Mouse (Mus musculus) spleen, adult 18-20 months (tissue): ENCODE data around the gene Crtac1.

Experiments used
- DNase-seq, 2 experiments: peaks; one replicate each; pipeline ENCODE4 v3.0.0; 2022; ENCODE audit warnings: mixed read lengths in 2 of 2

The Crtac1 gene

DNA sequence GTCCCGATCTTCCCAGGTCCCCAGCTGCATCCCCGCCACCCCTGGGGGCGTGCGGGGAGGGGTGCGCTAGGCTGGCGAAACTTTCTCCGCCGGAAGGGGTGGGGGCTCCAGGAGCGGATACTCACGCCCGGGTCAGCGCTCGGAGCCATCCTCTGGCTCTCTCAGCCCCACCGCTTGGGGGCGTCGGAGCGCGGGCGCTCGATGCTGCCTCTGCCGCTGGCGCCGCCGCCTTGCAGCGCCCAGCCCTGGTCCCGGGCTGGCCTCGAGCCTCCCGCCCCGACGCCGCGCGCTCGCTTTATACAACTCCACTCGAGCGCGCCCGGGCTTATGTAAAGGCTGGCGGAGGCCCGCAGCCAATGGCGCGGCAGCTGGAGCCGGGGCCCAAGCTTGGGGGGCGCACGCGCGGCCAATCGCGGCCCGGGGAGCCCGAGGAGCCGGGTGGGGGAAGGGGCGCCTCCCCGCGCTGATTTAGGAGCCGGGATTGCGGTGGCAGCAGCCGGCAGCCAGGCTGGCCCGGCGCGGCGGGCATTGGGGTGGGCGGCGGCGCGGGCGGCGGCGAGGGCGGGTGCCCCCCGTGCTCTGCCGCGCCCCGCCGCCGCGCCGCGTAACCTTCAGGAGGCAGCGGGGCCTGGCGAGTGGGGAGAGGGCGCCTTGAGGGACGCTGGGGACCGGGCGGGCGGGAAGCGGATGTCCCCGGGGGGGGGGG lies at the start of gene Crtac1:
Gene Crtac1 (minus strand): TSS at position 299 of the 706 bp plus-strand sequence.
- DNase-seq: no peak

DNA sequence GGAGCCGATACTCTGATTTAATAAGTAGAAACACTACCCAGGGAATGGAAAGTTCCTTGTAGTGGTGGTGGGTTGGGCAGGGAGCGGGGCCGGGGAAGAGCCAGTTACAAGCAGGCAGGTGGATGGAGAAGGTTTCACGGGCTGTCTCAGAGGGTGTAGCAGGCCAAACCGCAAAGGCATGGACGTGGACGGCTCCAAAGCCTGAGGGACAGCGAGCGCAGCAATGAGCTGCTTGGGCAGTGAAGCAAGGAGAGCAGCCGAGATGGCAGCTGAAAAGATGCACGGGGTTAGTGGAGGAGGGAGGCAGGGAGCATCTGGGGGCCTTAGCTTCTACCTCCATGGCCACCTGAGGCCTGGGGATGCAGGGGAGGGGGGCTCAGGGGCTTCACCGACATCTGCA lies 46.7 kb upstream of the Crtac1 start:
- DNase-seq: no peak

DNA sequence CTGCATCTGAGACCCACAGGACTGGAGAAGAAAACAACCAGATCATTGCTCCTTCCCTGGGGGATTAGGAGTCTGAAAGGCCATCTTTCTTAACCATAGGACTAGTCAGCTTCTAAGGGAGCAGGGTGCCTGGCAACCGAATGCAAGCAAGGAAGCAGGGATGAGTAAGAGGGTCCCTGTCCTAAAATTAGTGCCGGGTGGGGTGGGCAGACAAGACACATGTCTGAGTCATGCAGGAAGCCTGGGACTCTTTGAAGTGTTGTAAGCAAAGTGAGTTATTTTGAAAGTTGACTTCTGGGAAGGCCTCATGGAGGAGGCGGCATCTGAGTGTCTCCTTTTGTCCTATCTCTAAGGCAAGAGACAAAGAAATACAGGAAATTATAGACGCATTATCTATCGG lies 46.2 kb upstream of the Crtac1 start:
- DNase-seq: no peak

DNA sequence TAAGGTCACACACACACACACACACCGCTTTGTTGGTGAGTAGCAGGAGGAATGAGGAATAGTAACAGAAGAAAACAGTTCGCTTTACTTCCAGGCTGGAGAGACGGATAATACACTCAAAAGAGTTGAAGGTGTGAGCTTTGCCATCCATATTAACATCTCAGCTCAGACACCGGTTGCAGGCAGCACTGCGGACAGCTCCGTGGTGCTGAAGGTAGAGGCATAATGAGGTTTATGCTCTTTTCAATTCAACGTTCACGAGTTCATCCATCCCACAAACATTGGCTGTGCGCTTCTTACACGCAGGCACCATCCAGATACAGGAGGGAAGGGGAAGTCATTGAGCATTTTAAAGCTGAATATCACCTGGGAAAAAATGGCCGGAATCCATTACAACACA lies 41.2 kb upstream of the Crtac1 start:
- no peak for DNase-seq

DNA sequence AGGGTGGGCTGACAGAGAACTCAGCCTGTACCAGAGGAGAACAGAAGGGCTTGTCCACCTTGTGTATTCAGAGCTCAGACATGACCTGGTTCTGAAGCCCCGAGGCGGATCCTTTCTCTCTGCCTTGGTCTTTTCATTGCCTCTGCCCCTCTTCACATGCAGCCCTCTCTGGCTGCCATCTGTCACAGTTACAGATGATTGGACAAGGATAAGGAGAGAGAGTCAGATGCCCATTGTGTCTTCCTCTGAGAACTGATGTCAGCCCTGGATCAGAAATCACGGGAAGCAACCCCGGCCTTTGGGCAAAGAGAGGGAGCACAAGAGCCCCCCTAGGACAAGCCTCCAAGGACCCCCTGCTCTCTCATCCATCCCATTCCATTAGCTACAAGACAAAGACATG lies 40.0 kb upstream of the Crtac1 start:
- no peak for DNase-seq

DNA sequence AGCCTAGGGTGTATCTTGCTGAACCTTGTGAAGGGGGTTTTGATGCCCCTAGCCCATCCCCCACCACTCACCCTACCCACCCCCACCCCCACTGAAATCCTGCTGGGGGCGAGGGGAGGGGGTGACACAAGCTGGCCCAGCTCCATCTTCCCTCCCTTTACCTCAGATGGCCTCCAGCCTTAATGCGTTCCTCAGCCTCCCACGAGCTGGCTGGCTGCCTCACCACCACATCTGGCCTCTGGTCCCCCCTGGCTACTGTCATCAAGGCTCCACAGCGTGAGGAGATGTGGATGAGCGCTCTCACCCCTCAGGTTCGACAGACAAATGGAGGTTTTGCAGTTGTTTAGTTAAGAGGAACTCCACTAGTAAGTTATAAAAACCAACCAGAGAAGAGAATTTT lies 30.3 kb upstream of the Crtac1 start:
- no peak for DNase-seq

DNA sequence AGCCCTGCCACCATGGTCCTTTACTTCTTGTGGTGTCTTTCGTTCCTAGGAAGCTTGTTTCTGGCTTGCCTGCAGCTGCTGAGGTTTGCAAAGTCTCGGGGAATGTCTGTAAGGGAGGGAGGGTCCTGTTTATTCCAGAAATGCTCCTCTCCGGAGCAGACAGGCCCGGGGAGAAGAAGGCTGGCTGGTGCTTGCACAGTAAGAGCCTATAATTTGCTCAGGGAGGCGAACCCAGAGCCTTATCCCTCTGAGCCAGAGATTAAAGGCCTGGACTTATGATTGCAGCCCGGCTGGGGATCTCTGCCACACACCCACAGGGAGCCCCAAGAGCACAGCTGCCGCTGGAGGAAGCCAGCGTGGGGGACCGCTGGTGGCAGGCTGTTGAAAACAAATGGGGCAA lies 29.8 kb upstream of the Crtac1 start:
- no peak for DNase-seq

DNA sequence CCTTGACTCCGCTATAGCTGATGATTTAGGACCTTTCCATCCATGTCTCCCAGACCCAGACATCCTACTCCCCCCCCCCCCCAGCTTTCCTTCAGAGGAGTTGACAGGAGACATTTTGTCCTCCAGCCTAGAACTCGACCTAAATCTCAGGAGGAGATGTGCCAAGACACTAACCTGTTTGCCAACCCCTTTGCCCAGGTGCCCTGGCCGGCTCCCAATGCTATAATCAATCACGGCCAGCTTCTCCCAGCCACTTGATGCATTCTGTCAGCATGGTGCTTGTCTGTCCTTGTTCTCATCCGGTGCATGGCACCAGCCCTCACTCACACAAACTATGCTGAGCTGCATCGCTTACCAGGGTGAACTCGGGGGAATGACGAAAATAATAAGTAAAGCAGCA lies 27.9 kb upstream of the Crtac1 start:
- DNase-seq: no peak

DNA sequence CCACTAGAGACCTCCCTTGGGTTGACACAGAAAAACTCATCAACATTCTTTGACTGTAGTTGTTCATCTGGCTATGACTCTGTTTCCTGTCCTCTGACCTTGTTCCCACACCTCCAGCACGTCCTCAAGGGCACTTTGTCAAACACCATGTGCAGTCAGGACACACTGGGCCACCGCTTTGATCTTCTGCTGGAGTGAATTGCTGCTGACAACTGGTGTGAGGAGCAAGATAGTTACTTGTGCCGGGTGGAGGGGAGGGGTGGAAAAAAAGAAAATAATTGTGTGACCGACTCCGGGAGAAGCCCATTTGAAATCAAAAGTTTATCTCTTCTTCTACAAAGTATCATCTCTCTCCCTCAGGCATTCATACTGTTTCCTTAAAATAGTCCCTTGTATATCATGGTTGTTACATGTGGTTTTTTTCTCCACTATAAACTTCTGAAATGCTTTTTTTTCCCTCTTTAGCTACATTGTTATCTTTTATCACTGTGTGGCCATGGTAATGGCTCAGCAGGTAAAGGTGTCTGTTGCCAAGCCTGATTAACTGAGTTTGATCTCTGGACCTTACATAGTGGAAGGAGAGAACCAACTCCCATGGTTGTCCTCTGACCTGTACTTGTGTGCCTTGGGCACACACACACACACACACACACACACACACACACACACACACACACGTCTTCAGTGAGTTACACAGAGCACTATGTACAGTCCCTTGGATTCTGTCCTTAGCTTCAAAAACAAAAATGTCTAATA lies 23.1 kb upstream of the Crtac1 start:
- no peak for DNase-seq

DNA sequence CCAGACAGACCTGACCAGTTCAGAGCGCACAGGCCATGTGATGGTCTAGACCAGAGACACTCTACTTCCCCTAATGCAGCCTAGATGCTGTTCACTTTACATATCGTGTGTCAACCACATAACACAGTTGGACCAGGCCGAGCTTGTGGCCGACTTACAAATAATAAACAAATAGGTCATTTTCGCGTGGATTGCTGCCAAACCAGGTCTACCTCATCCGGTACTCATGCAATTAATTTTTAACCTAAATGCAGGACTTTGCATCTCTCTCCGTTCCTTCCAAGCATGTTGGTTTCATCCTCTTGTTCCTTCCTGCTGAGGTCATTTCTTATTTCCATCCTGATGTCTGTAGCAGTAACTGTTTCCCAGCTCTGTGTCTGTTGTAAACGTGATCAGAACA lies 22.4 kb upstream of the Crtac1 start:
- DNase-seq: no peak

DNA sequence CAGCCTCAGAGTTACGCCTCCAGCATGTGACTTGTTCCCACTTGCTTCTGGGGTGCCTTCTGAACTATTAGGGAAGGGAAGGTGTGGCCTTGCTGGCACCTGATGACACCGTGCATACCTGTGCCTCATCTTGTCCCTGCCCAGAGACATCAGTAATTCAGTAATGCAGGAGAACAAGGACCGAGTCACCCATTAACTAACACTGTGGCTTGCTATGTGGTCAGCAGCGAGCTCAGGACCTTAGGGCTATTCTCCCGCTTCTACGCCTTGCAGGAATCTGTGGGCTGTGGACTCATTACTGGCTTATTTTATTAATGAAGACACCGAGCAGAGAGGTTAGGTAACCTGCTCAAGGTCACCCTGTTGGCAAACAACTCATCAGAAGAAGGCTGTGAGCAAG lies 21.0 kb upstream of the Crtac1 start:
- no peak for DNase-seq

DNA sequence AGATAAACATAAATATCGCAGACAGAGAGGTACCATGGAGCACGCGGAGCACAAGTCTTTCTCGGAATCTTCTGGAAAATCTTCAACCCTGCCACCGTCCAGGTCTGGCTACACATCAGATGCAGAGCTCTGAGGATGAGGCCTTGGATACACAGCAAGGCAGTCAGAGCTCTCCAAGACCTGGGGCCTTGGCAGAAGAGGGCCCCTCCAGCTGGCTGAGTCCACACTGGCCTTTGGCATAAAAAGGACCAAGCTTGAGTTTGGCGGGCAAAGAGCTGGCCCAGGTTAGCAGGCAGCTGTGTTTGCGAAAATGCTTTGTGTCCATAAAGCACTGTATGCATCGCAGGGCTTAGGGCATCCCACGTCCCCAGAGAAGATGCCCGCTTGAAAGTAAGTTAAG lies 17.0 kb upstream of the Crtac1 start:
- no peak for DNase-seq

DNA sequence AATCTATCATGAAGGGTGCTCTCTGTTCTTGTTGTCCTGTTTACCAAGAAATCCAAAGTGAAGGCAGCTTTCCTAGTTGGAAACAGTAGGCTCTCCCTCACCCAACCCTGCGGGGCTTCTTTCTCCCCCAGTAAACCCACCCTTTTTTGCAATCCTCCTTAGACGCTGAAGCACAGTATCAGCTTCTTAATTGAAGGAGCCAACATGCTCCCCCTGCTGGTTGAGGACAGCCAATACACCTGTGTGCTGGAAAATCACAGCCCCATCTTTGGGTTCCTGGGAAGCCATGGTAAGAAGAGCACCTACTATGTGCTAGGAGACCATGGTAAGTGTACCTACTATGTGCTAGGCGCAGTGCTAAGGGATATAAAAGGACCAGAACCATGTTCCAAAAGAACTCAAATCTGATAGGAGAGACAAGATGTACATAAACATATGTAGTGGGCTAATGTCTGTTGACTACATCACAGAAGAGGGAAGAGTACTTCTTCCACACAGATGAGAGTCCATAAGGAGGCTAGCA lies 12.4 kb upstream of the Crtac1 start:
- DNase-seq: peak in 1 of 2 experiments; percentile 17

DNA sequence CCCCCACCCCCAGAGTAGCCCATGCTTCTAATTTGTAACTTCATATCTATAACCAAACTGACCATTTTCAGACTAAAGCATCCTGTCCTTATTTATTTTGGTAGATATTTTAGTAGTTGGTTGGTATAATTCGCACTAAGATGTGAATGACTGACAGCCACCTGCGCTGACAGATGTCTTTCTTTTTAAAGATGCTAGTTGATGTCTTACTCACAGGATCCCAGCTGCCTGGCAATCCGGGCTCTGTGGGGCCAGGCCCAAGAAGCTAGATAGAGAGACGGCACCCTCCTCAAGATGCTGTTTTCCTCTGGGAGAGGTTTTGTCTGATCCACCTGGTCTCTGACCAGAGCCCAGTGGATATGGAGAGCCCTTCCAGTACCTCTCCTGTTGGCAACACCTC lies 11.7 kb upstream of the Crtac1 start:
- DNase-seq: no peak

DNA sequence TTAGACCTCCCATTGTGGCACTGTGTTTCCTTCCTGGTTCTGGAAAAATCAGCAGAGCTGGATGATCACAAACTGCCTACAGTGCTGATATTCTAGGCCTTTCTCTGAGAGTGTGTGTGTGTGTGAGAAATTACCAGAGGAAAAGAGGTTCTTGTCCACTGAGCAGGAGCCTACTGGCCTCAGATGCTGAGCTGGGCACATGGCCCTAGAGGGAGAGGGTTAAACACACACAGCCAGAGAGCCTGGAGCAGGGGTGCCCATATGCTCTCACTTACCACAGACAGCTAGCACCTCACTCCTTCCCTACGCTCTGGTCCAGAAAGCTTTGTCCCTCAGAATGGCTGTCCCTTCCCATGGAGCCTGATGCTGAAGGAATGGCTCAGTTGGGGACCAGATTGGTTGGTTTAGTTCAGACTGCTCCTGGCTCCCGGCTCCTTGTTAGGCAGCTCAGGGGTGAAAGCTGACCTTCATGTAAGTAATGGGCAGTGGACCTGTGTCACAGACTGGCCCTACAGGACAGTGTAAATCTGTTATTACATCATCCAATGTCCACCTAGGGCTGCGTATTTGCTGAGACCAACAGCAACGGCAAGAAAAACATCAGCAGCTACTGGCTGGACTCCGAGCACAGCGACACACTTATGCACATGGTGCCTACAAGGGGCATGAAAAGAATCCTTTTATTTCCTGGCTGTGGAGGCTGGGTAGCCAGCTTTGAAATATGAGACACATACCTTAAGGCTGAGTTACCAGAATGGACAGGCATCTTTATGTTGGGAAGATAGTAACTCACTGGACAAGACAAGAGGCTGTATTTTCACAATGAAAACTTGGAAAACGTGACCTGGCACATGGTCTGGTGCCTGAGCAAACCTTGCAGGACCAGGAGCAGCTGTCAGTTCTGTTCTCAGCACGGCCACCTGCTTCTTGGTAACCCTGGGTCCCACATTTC lies 10.9 kb upstream of the Crtac1 start:
- no peak for DNase-seq

DNA sequence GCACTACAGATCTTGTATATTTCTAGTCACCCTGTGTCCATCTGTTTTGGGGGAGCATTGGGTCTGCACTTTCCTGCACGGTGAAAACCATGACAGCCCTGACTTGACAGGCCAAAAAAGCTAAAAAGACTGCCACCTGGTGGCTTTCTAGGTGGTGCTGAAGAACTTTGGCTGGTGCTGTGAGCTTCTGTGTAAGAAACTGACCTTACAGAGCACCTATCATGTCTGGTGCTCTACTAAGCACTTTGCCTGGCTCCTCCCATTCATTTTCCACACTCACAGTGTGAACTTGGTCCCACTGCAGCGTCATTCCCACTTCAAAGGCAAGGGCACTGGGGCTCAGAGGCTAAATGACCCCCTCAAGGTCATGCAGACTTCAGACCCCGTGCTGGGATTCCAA lies 8.5 kb upstream of the Crtac1 start:
- no peak for DNase-seq

DNA sequence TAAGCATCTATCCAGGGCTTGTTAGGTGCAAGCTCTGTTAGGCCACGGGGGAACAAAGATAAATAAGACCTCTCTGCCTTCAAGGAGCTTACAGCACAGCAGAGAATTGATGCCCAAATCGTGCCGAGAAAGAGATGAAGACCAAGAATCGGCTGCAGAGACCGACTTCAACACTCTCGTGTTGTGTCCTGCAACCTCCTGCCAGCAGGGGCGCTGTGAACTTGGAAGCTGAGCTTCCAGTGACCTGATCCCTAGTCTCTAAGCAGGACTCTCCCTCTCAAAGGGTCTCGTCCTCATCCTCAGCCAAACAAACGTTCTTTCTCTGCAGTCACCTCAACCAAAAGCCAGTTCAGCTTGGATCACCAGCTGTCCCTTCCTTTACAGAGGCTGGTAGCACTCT lies 7.8 kb upstream of the Crtac1 start:
- DNase-seq: no peak

DNA sequence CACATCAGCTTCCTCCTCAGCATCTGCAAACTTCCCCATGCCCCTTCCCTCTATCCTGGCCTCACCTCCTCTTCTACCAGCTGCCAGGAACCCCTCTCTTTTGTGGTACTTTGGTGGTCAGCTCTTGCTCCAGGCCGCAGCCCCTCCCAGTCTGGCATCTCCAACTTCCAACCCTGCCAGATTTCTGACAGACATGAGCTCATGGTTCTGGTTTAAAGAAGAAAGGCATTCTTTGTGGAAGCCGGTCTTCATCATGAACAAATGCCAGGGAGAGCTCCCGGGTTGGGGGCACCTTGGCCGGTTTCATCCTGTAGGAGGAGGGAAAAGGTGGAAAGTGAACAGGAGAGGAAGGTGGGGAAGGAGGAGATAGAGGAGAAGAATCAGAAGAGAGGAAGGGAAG lies 4.0 kb upstream of the Crtac1 start:
- DNase-seq: no peak

DNA sequence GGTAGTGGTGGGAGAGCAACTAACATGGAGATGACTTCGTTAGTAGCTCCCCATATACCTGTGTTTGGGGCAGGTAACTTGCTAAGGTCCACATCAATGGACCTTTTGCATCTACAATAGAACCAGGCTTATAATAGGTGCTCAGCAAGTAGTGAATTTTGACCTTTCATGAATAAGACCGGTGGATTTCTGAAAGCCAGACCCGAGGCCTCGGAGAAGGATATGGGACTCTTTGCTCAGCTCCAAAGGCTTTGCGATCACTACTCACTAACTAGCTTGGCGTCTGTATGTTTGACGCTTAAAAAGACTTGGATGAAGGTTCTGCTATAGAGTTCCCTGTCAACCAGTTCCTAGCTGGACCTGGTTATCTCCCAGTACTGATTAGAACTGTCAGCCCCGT lies 1.2 kb upstream of the Crtac1 start:
- no peak for DNase-seq

DNA sequence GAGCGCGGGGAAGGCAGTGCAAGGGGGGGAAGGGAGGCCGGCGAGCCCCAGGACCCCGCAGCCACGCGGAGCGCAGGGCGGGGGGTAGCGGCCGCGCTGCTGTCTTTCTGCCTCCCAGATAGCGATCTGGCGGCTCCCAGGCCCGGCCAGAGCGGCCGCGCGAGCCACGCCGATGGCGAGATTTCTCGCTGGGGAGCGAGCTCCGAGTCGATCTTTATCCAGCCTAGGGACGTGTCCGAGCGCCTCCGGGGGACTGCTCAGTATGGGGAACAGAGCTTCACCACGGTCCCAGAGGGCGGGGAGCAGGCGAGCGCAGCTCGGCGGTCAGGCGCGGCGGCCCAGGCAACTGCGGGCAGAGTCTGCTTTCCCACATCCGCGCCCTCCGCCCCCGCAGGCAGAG lies 608 bp upstream of the Crtac1 start:
- DNase-seq: no peak

DNA sequence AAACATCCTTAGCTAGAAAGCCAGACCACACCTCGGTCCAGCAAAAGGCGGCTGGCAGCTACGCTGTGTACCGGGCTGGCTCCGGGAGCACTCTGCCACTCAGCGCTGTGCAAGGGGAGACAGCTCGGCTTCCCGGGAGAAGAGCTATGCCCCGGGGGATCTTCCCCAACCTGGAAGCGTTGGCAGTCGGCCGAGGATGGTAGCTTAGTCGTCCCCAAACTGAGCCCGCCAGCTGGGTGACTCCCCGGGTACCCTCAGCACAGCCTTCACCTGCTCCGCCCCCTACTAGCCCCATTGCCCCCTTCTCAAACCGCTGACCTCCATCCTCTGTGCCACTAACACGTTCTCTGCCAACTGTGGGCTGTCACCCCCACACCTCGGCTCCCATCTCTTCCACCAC lies 602 bp downstream of the Crtac1 start:
- DNase-seq: no peak

DNA sequence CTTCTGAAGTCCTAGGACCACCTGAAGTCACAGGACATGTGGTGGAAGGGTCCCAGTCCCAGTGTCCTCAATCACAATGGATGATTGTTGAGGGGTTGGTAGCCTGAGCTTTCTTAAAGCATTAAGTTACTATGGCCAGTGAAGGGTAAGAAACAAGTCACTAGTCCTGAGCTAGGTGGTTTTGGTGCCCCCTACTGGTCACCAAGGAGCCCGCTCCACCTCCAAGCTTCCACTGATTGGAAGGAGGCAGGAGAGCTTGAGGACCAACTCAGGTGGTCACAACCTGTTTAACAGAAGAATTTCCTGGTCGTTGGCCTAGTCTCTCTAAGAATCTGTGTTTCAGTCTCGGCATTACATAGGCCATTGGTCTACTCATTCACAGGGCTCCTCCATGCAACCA lies 2.2 kb downstream of the Crtac1 start:
- no peak for DNase-seq

DNA sequence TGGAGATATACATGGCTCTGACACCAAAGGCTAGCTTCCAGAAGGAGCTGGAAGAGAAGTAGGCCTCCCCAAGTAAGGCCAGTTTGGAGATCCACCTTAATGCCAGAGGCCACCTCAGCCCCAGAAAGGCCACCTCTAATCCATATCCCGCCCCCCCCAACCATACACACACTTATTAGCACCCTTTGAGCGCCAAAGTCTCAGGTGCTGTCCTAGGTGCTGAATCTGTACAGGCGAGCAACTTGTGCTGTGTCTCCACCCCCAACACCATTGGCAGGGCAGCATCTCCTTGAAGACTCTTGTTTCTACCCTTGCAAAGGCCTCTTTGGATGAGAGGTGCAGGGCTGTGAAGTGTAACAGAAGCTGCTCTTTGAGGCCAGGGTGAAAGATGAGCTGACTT lies 6.4 kb downstream of the Crtac1 start:
- no peak for DNase-seq
